8 mouse cellular contexts compared by ENCODE assay signal in genomic region chr4:84637641-84638040, GRCm38 (mm10). TPM values are rescaled to one million over a fixed set of nuclear protein-coding genes. Genes with fewer than 3 reads are reported as not detected.
A peak's percentile ranks its signal among the peaks of the same experiment; 100 is the strongest.
DNase-seq lines count a peak whose midpoint lies in the region; ATAC-seq lines count a peak whose summit lies in the region.

No protein-coding gene starts in this region.

- DNase-seq in heart, adult 9 months (ENCODE audit: low spot score in 2 of 2), result no peak
- DNase-seq in kidney, postnatal 14 days, result peak; percentile 61
- no peak for DNase-seq in ovary, postnatal 36 days (ENCODE audit: low spot score)
- no peak for DNase-seq in cerebellum, adult 18-20 months

- peak; percentile 42; the same call in 1 of the 2 replicates for ATAC-seq in heart, embryonic 13.5 days (ENCODE audit: extremely low read depth, insufficient number of reproducible peaks, low FRiP score, low TSS enrichment)
- ATAC-seq in heart, embryonic 15.5 days (replicated peaks; ENCODE audit: insufficient number of reproducible peaks, insufficient read depth, low FRiP score, low read depth), result no peak
- peak; percentile 78 for ATAC-seq in midbrain, embryonic 12.5 days (ENCODE audit: low FRiP score, low read depth)
- no peak for ATAC-seq in frontal cortex, adult (ENCODE audit: low TSS enrichment)

- H3K4me1 ChIP-seq in heart, embryonic 13.5 days, result peaks cover 11% of the 10 kb centered on the region
- H3K4me1 ChIP-seq in heart, embryonic 15.5 days (replicated peaks), result peaks cover 10% of the 10 kb centered on the region
- H3K4me1 ChIP-seq in midbrain, embryonic 12.5 days, result peaks cover 17% of the 10 kb centered on the region

- no peaks in the 10 kb centered on the region for H3K27me3 ChIP-seq in heart, embryonic 13.5 days (replicated peaks)
- H3K27me3 ChIP-seq in heart, embryonic 15.5 days, result no peaks in the 10 kb centered on the region
- peaks cover 35% of the 10 kb centered on the region for H3K27me3 ChIP-seq in midbrain, embryonic 12.5 days

- H3K27ac ChIP-seq in heart, embryonic 13.5 days (replicated peaks), result peak overlapping the region; percentile 59
- H3K27ac ChIP-seq in heart, embryonic 15.5 days, result no peak overlapping the region
- H3K27ac ChIP-seq in midbrain, embryonic 12.5 days (replicated peaks), result no peak overlapping the region

- H3K4me3 ChIP-seq in heart, embryonic 13.5 days, result peak overlapping the region; percentile 38
- peak overlapping the region; percentile 29 for H3K4me3 ChIP-seq in heart, embryonic 15.5 days
- no peak overlapping the region for H3K4me3 ChIP-seq in midbrain, embryonic 12.5 days

- WGBS in heart, embryonic 13.5 days, result 2% methylated on average over 10 of the region's 10 CpGs
- WGBS in heart, embryonic 15.5 days, result 4% methylated on average over 10 of the region's 10 CpGs
- WGBS in midbrain, embryonic 12.5 days, result under 1% methylated on average over 10 of the region's 10 CpGs

- H3K9ac ChIP-seq in heart, embryonic 13.5 days, result peak overlapping the region; percentile 62
- H3K9ac ChIP-seq in heart, embryonic 15.5 days, result no peak overlapping the region
- H3K9ac ChIP-seq in midbrain, embryonic 12.5 days (replicated peaks), result no peak overlapping the region

- H3K4me2 ChIP-seq in heart, embryonic 13.5 days, result peak overlapping the region; percentile 64
- H3K4me2 ChIP-seq in heart, embryonic 15.5 days, result peak overlapping the region; percentile 54
- peak overlapping the region; percentile 41 for H3K4me2 ChIP-seq in midbrain, embryonic 12.5 days (replicated peaks)

- no peaks in the 10 kb centered on the region for H3K36me3 ChIP-seq in heart, embryonic 13.5 days
- H3K36me3 ChIP-seq in heart, embryonic 15.5 days, result no peaks in the 10 kb centered on the region
- no peaks in the 10 kb centered on the region for H3K36me3 ChIP-seq in midbrain, embryonic 12.5 days

- H3K9me3 ChIP-seq in heart, embryonic 13.5 days, result no peaks in the 10 kb centered on the region
- H3K9me3 ChIP-seq in heart, embryonic 15.5 days (replicated peaks), result no peaks in the 10 kb centered on the region
- H3K9me3 ChIP-seq in midbrain, embryonic 12.5 days, result no peaks in the 10 kb centered on the region

RNA-seq across cellular contexts. Expression of gene Bnc2, which starts 37.4 kb away (rescaled TPM):
- polyA plus RNA-seq in heart, embryonic 13.5 days (2015; fragmentation: Nextera tagmentation; extraction: Ambion mirVana), result 1.4 and 1.7 TPM in 2 replicates
- 1.1 and 2.7 TPM in 2 replicates for polyA plus RNA-seq in heart, embryonic 15.5 days (2015; fragmentation: Nextera tagmentation; extraction: Ambion mirVana)
- 16.6 and 21.7 TPM in 2 replicates for polyA plus RNA-seq in midbrain, embryonic 12.5 days (2016; fragmentation: Nextera tagmentation; extraction: Ambion mirVana)

Comparison
In these comparisons a context has a peak if more than half of its experiments do, and no peak if none do; other contexts are left out.
1. ATAC-seq: peak in heart, embryonic 13.5 days (single experiment) and midbrain, embryonic 12.5 days (single experiment); none in heart, embryonic 15.5 days (single experiment) and frontal cortex, adult (single experiment).
2. Peak in every context shown above with its lines, with median percentiles within 50 percentile points of each other: H3K4me2 ChIP-seq.